Mouse (Mus musculus) heart, adult 18-20 months (tissue): ENCODE measurements around the gene Gm20715. TPM values are rescaled to one million over a fixed set of nuclear protein-coding genes. Genes with fewer than 3 reads are reported as not detected.

Source experiments
- DNase-seq, 2 experiments: peaks; one replicate each; pipeline ENCODE4 v3.0.0; 2021 to 2022; ENCODE audit warnings: mixed read lengths in 1 of 2
- total RNA-seq, 2 experiments: library from RNA; stranded (reverse); gene quantifications; 2 replicates each; pipeline ENCODE4 v1.2.3; 2021

Gene Gm20715
- total RNA-seq, 2 experiments from 2014 or later: not detected

- DNase-seq: peak; percentile 9 to 16
These were observed 20.3 kb downstream of the Gm20715 start for GRCm38 (mm10) chr7:6430342-6430741.

- no peak for DNase-seq
These were observed 28.3 kb downstream of the Gm20715 start, which contains the start of gene Olfr1344 for GRCm38 (mm10) chr7:6438388-6438787. Gene Olfr1344 (plus strand): TSS chr7:6438688.

DNA sequence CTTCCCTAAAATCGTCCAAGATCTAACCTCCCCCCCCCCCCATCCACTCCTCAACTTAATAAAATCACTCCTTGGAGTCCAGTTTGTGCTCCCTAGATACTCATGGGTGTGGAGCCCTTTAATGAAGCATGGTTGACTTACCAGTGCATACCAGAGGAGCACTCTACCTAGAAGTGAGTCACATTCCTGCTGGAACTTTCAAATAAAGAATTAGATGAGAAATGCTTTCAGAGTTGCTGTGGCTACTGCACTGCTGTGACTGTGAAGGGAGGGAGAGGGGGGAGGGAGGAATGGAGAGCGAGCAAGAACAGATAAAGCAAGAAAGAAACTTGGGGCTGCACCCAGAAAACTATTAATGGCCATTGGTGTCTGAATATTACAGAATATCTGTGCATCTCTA lies 31.1 kb downstream of the Gm20715 start:
- no peak for DNase-seq

- no peak for DNase-seq
These were observed 37.7 kb downstream of the Gm20715 start for GRCm38 (mm10) chr7:6447771-6448170.

- no peak for DNase-seq
These were observed 45.8 kb downstream of the Gm20715 start, which contains the start of gene Olfr1336 for GRCm38 (mm10) chr7:6455868-6456267. Gene Olfr1336 (plus strand): TSS chr7:6456168.

- DNase-seq: no peak
These were observed 46.3 kb downstream of the Gm20715 start for GRCm38 (mm10) chr7:6456399-6456798.

- DNase-seq: no peak
These were observed 56.9 kb downstream of the Gm20715 start, which contains the start of gene Olfr1346 for GRCm38 (mm10) chr7:6466951-6467350. Gene Olfr1346 (plus strand): TSS chr7:6467101.

- peak in 1 of 2 experiments; percentile 22 for DNase-seq
These were observed 67.6 kb downstream of the Gm20715 start for GRCm38 (mm10) chr7:6477633-6478032.

GRCm38 (mm10) chr7:6486841-6487240 lies 76.8 kb downstream of the Gm20715 start, which contains the start of gene Olfr5:
Gene Olfr5 (minus strand): TSS chr7:6486941.
- DNase-seq: no peak

Other genes with a start within 250 kb of the Gm20715 start
- 10 to 100 TPM; 12.3 to 13.6 TPM for gene Zfp444, start 238.1 kb upstream of the Gm20715 start, total RNA-seq
- gene Galp, start 213.2 kb upstream of the Gm20715 start, total RNA-seq: not detected
- gene Zscan5b, start 188.0 kb upstream of the Gm20715 start, total RNA-seq: not detected
- gene Epp13, start 157.6 kb upstream of the Gm20715 start, total RNA-seq: not detected
- 1 to 10 TPM; 2.7 to 3.7 TPM for gene Zfp667, start 123.7 kb upstream of the Gm20715 start, total RNA-seq
- 1 to 10 TPM; 2.9 to 3.0 TPM for gene Zfp583, start 79.0 kb upstream of the Gm20715 start, total RNA-seq
- under 1 TPM; 0.22 to 0.36 TPM for gene Gm3854, start 66.5 kb upstream of the Gm20715 start, total RNA-seq
- gene Zfp78, start 47.0 kb upstream of the Gm20715 start, total RNA-seq: 1 to 10 TPM; 2.2 to 2.5 TPM
- 1 to 10 TPM; 2.8 to 3.7 TPM for gene Zfp28, start 27.0 kb upstream of the Gm20715 start, total RNA-seq
- gene Smim17, start 11.6 kb upstream of the Gm20715 start, total RNA-seq: not detected
- not detected for gene Olfr1344, start 28.4 kb downstream of the Gm20715 start, total RNA-seq
- not detected for gene Olfr1336, start 45.9 kb downstream of the Gm20715 start, total RNA-seq
- gene Olfr1346, start 56.8 kb downstream of the Gm20715 start, total RNA-seq: not detected
- not detected for gene Olfr5, start 76.7 kb downstream of the Gm20715 start, total RNA-seq
- gene Olfr1347, start 89.5 kb downstream of the Gm20715 start, total RNA-seq: not detected
- gene Olfr1348, start 98.5 kb downstream of the Gm20715 start, total RNA-seq: not detected
- gene Olfr1349, start 112.7 kb downstream of the Gm20715 start, total RNA-seq: not detected
- not detected for gene Olfr1350, start 154.6 kb downstream of the Gm20715 start, total RNA-seq